Mouse (Mus musculus): ENCODE results near the gene Kcnip1. TPM values are rescaled to one million over a fixed set of nuclear protein-coding genes. Genes with fewer than 3 reads are reported as not detected.

Gene Kcnip1
- total and polyA plus RNA-seq, 2 experiments from 2014 or later, result 0.05 TPM; not detected in 1

- 73% methylated on average over 2 of the region's 2 CpGs for WGBS
These were observed 329.4 kb downstream of the Kcnip1 start for GRCm38 (mm10) chr11:33663599-33663998.

DNA sequence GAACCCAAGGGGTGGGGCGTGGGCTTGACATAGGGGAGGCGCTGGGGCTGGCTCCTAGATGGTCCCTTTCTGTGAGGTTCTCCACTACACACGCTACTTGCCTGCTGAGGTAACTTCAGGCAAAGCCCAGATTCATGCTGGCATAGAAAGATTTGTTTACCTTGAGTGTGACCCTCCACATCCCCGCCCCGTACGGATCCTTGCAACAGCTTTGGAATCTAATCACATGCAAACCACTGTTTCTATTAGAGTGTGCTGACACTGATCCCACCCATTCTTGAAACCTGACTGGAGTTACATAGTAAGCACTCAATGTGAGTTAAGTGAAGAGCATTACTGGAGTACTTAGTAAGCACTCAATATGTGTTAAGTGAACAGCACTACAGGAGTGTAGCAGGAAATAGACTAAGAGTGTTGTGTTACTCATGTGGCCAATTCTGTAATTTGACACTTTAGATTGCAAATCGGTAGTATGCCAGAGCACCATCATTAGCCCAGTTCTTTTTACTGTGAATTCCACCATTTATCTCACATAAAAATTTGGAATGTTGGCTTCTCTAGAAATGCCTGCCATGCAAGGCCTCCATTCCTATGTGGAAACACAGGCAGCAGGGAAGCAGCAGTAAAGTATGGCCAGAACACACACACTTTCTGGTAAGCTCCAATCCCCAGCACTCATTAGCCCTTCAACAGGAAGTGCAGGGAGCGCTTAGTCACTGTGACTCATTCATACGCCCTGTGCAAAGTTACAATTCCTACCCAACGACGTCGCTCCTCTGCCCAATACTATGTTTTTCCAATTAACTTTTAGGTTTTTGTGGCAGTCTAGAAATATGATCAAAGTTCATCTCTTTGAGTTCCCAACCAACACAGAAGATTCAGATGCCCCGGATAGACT lies 332.7 kb downstream of the Kcnip1 start:
- Histone ChIP-seq H3K4me3 (ENCODE audit: low read depth, low read length) (no peak overlapping the region), H3K9me3 (replicated peaks; ENCODE audit: control insufficient read depth, low read length) (no peaks in the 10 kb centered on the region), H3K9ac (replicated peaks; ENCODE audit: low read depth, low read length) (no peak overlapping the region), H3K4me2 (ENCODE audit: low read depth, low read length) (no peak overlapping the region), H3K36me3 (replicated peaks; ENCODE audit: control insufficient read depth, insufficient read depth, low read length) (no peaks in the 10 kb centered on the region), H3K27me3 (ENCODE audit: control insufficient read depth, insufficient read depth, low read length) (no peaks in the 10 kb centered on the region), H3K4me1 (ENCODE audit: control insufficient read depth, insufficient read depth) (no peaks in the 10 kb centered on the region), H3K27ac (ENCODE audit: low read depth) (no peak overlapping the region)
- DNase-seq (ENCODE audit: low spot score) (no peak), ATAC-seq (ENCODE audit: insufficient read depth, low read depth) (no peak)
- WGBS, result 56% methylated on average over 13 of the region's 13 CpGs
- TF ChIP-seq CTCF (IDR thresholded peaks at IDR 0.05; ENCODE audit: low read depth) (no peak), EP300 (IDR thresholded peaks at IDR 0.05; ENCODE audit: low read depth) (no peak)

More at GRCm38 (mm10) chr11:33663599-33663998, 329.4 kb downstream of the Kcnip1 start:
- Histone ChIP-seq H3K27me3 (ENCODE audit: control insufficient read depth, insufficient read depth, low read length) (no peaks in the 10 kb centered on the region), H3K27ac (ENCODE audit: low read depth) (no peak overlapping the region), H3K36me3 (replicated peaks; ENCODE audit: control insufficient read depth, insufficient read depth, low read length) (no peaks in the 10 kb centered on the region), H3K9me3 (replicated peaks; ENCODE audit: control insufficient read depth, low read length) (no peaks in the 10 kb centered on the region), H3K4me3 (ENCODE audit: low read depth, low read length) (no peak overlapping the region), H3K9ac (replicated peaks; ENCODE audit: low read depth, low read length) (no peak overlapping the region), H3K4me2 (ENCODE audit: low read depth, low read length) (no peak overlapping the region), H3K4me1 (ENCODE audit: control insufficient read depth, insufficient read depth) (no peaks in the 10 kb centered on the region)
- ATAC-seq (ENCODE audit: insufficient read depth, low read depth), result no peak
- no peak for DNase-seq (ENCODE audit: low spot score)
- TF ChIP-seq EP300 (IDR thresholded peaks at IDR 0.05; ENCODE audit: low read depth), result no peak
- no peak for TF ChIP-seq CTCF (IDR thresholded peaks at IDR 0.05; ENCODE audit: low read depth)

GRCm38 (mm10) chr11:33655861-33656593 lies 336.9 kb downstream of the Kcnip1 start:
- H3K9me3 ChIP-seq (replicated peaks; ENCODE audit: control insufficient read depth, low read length), result no peaks in the 10 kb centered on the region
- no peak overlapping the region for H3K9ac ChIP-seq (replicated peaks; ENCODE audit: low read depth, low read length)
- no peaks in the 10 kb centered on the region for H3K27me3 ChIP-seq (ENCODE audit: control insufficient read depth, insufficient read depth, low read length)
- DNase-seq (ENCODE audit: low spot score) (no peak), ATAC-seq (ENCODE audit: insufficient read depth, low read depth) (no peak)
- TF ChIP-seq EP300 (IDR thresholded peaks at IDR 0.05; ENCODE audit: low read depth) (no peak), CTCF (IDR thresholded peaks at IDR 0.05; ENCODE audit: low read depth) (no peak)
- H3K27ac ChIP-seq (ENCODE audit: low read depth), result no peak overlapping the region
- H3K4me3 ChIP-seq (ENCODE audit: low read depth, low read length), result no peak overlapping the region
- WGBS, result 58% methylated on average over 7 of the region's 7 CpGs
- no peak overlapping the region for H3K4me2 ChIP-seq (ENCODE audit: low read depth, low read length)
- H3K4me1 ChIP-seq (ENCODE audit: control insufficient read depth, insufficient read depth), result no peaks in the 10 kb centered on the region
- H3K36me3 ChIP-seq (replicated peaks; ENCODE audit: control insufficient read depth, insufficient read depth, low read length), result no peaks in the 10 kb centered on the region

DNA sequence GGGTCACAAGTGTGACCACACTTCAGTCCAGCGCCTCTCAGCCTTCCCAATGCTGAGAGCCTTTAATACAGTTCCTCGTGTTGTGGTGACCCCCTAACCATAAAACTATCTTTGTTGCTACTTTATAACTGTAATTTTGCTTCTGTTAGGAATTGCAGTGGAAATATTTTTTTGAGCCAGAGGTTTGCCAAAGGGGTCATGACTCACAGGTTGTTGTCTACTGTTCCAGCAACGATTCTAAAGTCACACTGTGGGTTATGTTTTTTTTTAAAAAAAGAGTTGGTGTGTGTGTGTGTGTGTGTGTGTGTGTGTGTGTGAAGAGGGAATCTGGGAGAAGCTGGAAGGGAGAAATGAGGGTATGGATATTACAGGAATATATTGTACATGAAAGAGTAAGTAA lies 337.7 kb downstream of the Kcnip1 start:
- Histone ChIP-seq H3K9ac (replicated peaks; ENCODE audit: low read depth, low read length) (no peak overlapping the region), H3K36me3 (replicated peaks; ENCODE audit: control insufficient read depth, insufficient read depth, low read length) (no peaks in the 10 kb centered on the region), H3K27ac (ENCODE audit: low read depth) (no peak overlapping the region), H3K4me3 (ENCODE audit: low read depth, low read length) (no peak overlapping the region), H3K27me3 (ENCODE audit: control insufficient read depth, insufficient read depth, low read length) (no peaks in the 10 kb centered on the region), H3K4me2 (ENCODE audit: low read depth, low read length) (no peak overlapping the region), H3K9me3 (replicated peaks; ENCODE audit: control insufficient read depth, low read length) (no peaks in the 10 kb centered on the region), H3K4me1 (ENCODE audit: control insufficient read depth, insufficient read depth) (no peaks in the 10 kb centered on the region)
- no peak for TF ChIP-seq EP300 (IDR thresholded peaks at IDR 0.05; ENCODE audit: low read depth)
- no peak for TF ChIP-seq CTCF (IDR thresholded peaks at IDR 0.05; ENCODE audit: low read depth)
- DNase-seq (ENCODE audit: low spot score) (no peak), ATAC-seq (ENCODE audit: insufficient read depth, low read depth) (no peak)
- WGBS, result 60% methylated on average over 3 of the region's 3 CpGs

- Histone ChIP-seq H3K27me3 (ENCODE audit: control insufficient read depth, insufficient read depth, low read length) (no peaks in the 10 kb centered on the region), H3K9ac (replicated peaks; ENCODE audit: low read depth, low read length) (no peak overlapping the region), H3K4me3 (ENCODE audit: low read depth, low read length) (no peak overlapping the region), H3K27ac (ENCODE audit: low read depth) (no peak overlapping the region), H3K36me3 (replicated peaks; ENCODE audit: control insufficient read depth, insufficient read depth, low read length) (no peaks in the 10 kb centered on the region), H3K4me1 (ENCODE audit: control insufficient read depth, insufficient read depth) (no peaks in the 10 kb centered on the region), H3K4me2 (ENCODE audit: low read depth, low read length) (no peak overlapping the region), H3K9me3 (replicated peaks; ENCODE audit: control insufficient read depth, low read length) (no peaks in the 10 kb centered on the region)
- TF ChIP-seq CTCF (IDR thresholded peaks at IDR 0.05; ENCODE audit: low read depth) (no peak), EP300 (IDR thresholded peaks at IDR 0.05; ENCODE audit: low read depth) (no peak)
- WGBS, result 66% methylated on average over 2 of the region's 2 CpGs
- DNase-seq (ENCODE audit: low spot score) (no peak), ATAC-seq (ENCODE audit: insufficient read depth, low read depth) (no peak)
These were observed 338.5 kb downstream of the Kcnip1 start for GRCm38 (mm10) chr11:33654485-33654884.
